Mouse (Mus musculus) telencephalon, adult 2 months (tissue): Measurements from ENCODE around the gene Ssbp3.

Experiments used
- DNase-seq: peaks from one replicate; pipeline ENCODE4 v3.0.0-alpha.2; 2011; ENCODE audit warnings: low read depth, low spot score

Gene Ssbp3

GRCm38 (mm10) chr4:106959506-106960302, 49.2 kb downstream of the Ssbp3 start:
- no peak for DNase-seq

GRCm38 (mm10) chr4:106960476-106960875, 50.0 kb downstream of the Ssbp3 start:
- DNase-seq, result no peak

GRCm38 (mm10) chr4:106961321-106961720, 50.8 kb downstream of the Ssbp3 start:
- DNase-seq, result no peak

- DNase-seq, result no peak
Observed at GRCm38 (mm10) chr4:106964356-106964755, 53.9 kb downstream of the Ssbp3 start.

GRCm38 (mm10) chr4:106964996-106965395, 54.5 kb downstream of the Ssbp3 start:
- DNase-seq, result no peak

GRCm38 (mm10) chr4:106966443-106966842, 55.9 kb downstream of the Ssbp3 start:
- no peak for DNase-seq

GRCm38 (mm10) chr4:106968910-106969309, 58.4 kb downstream of the Ssbp3 start:
- DNase-seq, result no peak

- DNase-seq, result no peak
Observed at GRCm38 (mm10) chr4:106970786-106971185, 60.3 kb downstream of the Ssbp3 start.

- no peak for DNase-seq
Observed at GRCm38 (mm10) chr4:106972061-106972460, 61.6 kb downstream of the Ssbp3 start.

GRCm38 (mm10) chr4:106972461-106973384, 62.2 kb downstream of the Ssbp3 start:
- DNase-seq, result no peak

- no peak for DNase-seq
Observed at GRCm38 (mm10) chr4:106975324-106975723, 64.8 kb downstream of the Ssbp3 start.

- no peak for DNase-seq
Observed at GRCm38 (mm10) chr4:106975890-106976289, 65.4 kb downstream of the Ssbp3 start.

GRCm38 (mm10) chr4:106976576-106976975, 66.1 kb downstream of the Ssbp3 start:
- no peak for DNase-seq

- DNase-seq, result no peak
Observed at GRCm38 (mm10) chr4:106977218-106977651, 66.7 kb downstream of the Ssbp3 start.

- DNase-seq, result no peak
Observed at GRCm38 (mm10) chr4:106978376-106978775, 67.9 kb downstream of the Ssbp3 start.

- no peak for DNase-seq
Observed at GRCm38 (mm10) chr4:106980669-106981068, 70.2 kb downstream of the Ssbp3 start.

- no peak for DNase-seq
Observed at GRCm38 (mm10) chr4:106981385-106982103, 71.0 kb downstream of the Ssbp3 start.

- no peak for DNase-seq
Observed at GRCm38 (mm10) chr4:106982344-106983121, 72.0 kb downstream of the Ssbp3 start.

- no peak for DNase-seq
Observed at GRCm38 (mm10) chr4:106983908-106984515, 73.5 kb downstream of the Ssbp3 start.

- no peak for DNase-seq
Observed at GRCm38 (mm10) chr4:106985289-106985688, 74.8 kb downstream of the Ssbp3 start.
